Mouse (Mus musculus) adrenal gland, postnatal 36 days (tissue): ENCODE data around the gene Sptbn2. TPM values are rescaled to one million over a fixed set of nuclear protein-coding genes. Genes with fewer than 3 reads are reported as not detected.

ENCODE experiments used
- DNase-seq, 2 experiments: peaks; one replicate each; pipeline ENCODE4 v3.0.0; 2021; ENCODE audit warnings: mixed read lengths in 1 of 2
- long read RNA-seq, 2 experiments: library from polyadenylated mRNA; stranded (forward); transcript quantifications; one replicate each; pipeline ENCODE4 v2.0.0; 2021; ENCODE audit warnings: borderline sequencing depth in 2 of 2
- total RNA-seq, 2 experiments: library from RNA; stranded (reverse); gene quantifications; 2 replicates each; pipeline ENCODE4 v1.2.3; 2021

Gene Sptbn2
- total RNA-seq = under 1 TPM; 0.49 to 0.53 TPM
- long read RNA-seq, experiment 1, partial matches to known transcripts = 2 of 2 reads
- long read RNA-seq, experiment 1, other reads (novel, unspliced or antisense) = 0 of 2 reads
- long read RNA-seq, experiment 2 = 0 reads

DNA sequence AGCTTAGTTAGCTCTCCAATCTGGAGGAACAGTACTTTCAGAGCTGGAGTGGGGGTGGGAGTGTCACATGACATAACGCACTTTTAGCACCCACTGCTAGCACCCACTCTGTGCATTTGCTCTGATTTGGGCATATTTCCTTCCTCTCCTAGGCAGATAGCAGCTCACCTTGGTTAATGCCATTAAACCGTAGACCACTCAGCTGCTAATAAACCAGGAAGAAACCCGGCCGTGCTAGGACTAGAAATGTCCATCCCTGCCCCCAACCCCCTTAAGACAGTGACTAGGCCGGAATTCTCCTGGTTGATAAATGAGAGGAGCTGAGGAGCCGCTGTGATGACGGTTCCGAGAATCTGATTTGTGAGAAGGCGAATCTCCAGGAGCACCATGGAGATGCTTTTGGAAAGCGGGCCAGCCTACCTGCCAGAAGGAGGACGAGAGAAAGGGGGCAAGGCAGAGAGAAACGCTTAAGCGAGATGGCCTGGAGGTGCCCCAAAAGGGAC lies at the start of gene Sptbn2:
Gene Sptbn2 (plus strand): TSS at position 70 of the 503 bp plus-strand sequence.
- no peak for DNase-seq

DNA sequence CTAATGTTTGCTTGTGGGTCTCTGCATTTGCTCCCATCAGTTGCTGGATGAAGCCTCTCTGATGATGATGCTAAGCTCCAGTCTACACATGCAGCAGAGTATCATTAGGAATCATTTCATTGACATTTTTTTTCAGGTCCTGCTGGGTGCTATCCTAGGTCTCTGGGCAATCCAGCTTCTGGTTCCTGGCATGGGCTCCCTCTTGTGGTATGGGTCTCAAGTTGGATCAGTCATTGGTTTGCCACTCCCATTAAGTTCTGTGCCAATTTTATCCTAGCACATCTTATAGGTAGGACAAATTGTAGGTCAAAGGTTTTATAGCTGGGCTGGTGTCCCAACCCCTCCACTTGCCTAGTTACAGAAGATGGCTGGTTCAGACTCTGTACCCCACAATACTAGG lies 44.2 kb upstream of the Sptbn2 start:
- peak in 1 of 2 experiments; percentile 2 for DNase-seq

DNA sequence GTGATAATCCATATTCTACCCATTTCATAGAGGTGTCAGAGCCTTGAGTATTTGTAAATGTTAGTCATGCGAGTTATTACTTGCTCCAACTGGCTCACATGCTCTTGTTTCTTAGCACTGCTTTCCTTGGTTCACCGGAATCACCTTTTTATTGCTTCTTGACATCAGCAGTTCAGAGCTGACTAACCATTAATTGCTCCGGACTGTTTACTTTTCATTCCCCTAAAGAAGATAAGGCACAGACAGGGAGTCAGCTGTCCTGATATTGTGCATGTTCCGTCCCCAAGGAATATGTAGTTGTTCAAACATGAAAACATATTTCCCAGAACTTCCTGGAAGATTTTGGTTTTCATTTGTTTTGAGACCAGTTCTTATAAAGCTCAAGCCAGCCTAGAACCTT lies 40.2 kb upstream of the Sptbn2 start:
- DNase-seq = no peak

DNA sequence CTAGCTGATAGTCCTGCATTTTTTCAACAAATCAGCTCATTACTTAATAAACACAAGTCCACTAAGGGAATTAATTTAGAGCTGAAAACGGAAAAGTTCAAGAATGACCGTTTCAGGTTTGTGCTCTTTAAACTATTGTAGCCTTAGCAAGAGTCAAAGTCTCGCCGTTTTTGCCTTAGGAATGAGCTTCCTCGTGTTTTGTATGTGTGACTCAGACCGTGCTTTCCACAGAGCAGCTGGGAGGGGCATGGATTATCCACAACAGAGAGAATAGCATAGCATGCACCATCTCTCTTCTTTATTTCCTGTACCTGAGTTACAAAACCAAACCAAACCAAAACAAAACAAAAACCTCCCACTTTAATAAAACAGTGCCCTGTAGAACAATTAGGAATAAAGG lies 38.6 kb upstream of the Sptbn2 start:
- DNase-seq = peak; percentile 9 to 18

DNA sequence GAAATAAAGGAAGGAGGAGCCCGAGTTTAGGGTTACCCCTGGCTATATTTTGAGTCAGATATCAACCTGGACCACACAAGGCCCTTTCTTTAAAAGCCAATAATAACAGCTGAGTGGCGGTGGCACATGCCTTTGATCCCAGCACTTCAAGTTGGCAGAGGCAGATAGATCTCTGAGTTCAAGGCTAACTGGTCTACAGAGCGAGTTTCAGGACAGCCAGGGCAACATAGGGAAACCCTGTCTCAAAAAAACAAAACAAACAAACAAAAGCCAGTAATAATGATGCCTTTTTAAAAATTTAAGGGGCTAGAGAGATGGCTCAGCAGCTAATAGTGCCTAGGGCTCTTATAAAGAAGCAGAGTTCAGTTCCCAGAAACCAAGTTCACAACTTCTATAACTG lies 16.6 kb upstream of the Sptbn2 start:
- no peak for DNase-seq

DNA sequence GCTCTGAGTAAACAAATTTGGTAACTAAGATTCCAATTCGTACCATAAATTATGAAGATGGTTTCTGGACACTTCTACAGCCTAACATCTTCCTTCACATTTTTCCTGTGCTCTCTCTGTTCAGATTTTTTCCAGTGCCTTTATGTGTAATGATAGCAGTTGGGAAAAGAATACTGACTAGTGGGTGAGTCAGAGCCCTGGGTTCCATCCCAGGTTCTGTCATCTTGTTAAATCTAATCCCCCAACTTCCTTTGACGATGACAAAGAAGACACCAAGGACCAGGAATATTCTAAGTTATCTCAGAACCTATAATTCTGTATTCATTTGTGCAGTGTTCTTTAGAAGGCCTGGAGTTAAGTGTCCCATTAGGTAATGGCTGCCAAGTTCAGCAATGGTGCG lies 13.8 kb upstream of the Sptbn2 start:
- DNase-seq = no peak

DNA sequence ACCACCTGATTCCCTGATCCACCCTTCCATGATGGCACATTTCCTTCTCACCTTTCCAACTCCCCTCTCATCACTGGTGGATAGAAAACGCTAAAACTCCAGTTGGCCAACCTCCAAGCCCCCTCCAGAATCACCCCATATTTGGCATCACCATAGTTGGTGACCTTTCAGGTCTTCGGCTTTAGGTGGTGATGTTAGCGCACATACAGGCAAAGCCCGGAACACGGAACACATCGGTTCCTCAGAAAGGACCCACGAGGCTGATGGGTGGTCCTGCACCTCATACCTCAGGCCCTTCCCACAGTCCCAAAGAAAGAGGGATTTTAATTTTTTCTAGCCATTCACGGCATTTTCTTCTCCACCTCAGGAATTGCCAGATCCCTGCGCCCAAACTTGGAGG lies 13.2 kb upstream of the Sptbn2 start:
- DNase-seq = no peak

DNA sequence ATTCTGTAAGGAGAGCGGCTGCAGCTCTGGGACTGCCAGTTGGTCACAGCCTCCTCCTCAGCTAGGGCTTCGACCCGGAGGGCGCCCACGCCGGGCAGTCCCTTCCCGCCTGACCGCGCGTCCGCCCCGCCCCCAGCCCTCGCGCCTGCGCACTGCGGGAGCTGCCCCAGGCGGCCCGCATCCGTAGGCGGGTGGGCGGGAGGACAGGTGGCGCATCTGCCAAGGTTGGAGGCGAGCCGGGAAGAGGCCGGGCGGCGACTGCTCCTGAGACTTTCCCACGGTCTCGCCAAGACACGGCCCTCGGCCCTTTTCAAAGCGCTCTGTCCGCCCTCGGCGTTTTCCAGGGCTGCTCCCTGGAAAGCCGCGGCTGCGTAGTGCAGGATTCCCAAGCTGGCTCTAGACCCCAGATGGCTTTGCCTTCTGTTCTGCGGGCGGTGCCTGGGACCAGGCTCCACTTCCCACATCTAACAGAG lies 12.7 kb upstream of the Sptbn2 start, which contains the start of gene Gm960:
Gene Gm960 (minus strand): TSS at position 464 of the 473 bp plus-strand sequence.
- peak; percentile 84 to 89 for DNase-seq

DNA sequence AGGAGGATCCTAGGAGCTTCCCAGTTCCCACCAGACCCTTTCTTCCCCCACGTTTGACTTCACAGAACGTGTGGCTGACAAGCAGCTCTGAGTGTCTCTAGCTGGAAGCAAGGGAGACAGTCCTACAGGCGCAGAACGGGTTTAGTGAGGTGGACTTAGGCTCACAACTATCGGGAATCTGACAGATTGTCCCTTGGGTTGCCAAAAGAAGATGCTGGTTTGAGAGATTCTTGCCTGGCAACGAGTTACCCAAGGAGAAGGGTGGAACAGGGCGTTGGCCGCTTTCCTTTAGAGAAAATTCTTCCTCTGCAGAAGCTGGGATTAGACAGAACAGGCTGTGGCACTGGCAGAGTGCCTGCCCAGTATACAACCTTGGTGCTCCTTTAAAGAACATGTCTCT lies 12.1 kb upstream of the Sptbn2 start:
- no peak for DNase-seq

DNA sequence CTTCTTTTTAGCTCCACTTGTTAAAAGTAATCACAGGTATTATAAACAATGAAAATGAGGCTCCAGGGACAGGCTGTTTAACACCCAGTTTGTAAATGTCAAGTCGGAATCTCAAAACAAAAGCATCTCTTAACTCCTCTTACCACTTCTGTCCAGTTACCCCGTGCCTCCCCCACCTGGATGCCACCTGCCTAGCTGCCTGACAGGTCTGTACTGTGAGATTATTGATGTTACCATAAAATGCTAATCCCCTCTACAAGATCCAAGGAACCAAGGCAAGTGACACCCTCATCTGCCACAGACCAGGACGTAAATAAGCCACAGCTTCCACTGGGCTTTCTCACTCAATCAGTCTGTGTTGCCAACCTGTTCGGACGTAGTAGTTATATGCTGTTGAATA lies 11.1 kb upstream of the Sptbn2 start:
- no peak for DNase-seq

DNA sequence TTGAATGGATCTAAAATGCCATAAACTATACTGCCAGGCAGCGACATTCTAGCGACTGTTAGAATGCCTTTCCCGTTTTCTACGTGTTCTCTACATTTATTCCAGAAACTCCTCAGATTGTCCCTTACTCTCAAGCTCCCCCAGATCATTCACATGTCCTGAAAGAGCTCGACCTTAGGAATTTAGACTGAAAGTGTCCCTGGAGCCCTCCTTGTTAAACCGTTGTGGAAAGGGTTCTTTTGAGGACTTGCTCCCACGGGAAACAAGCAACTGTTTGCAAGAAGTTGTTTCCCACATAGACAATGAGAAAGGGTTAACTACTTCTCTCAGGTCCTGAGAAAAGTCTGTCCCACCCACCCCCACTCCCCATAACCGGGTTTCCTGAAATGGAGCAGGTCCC lies 10.3 kb upstream of the Sptbn2 start:
- DNase-seq = no peak

DNA sequence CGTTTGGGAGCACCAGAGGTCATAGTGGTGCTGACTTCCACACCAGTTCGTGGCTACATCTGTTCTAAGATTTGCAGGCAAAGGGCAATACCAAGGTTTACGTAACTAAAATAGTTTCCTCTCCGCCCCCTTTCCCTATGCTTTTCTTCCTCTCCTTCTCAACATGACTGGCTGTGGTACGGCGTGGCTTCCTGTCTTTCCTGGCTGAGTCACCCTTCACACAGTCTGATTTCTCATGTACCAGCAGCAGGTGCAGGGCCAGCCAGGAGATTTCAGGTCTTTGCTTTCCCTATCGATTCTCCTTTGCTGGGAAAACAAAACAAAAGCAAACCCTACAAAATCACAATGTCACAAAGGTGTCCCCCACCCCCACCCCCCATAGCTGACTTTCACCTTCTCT lies 9.7 kb upstream of the Sptbn2 start:
- no peak for DNase-seq

DNA sequence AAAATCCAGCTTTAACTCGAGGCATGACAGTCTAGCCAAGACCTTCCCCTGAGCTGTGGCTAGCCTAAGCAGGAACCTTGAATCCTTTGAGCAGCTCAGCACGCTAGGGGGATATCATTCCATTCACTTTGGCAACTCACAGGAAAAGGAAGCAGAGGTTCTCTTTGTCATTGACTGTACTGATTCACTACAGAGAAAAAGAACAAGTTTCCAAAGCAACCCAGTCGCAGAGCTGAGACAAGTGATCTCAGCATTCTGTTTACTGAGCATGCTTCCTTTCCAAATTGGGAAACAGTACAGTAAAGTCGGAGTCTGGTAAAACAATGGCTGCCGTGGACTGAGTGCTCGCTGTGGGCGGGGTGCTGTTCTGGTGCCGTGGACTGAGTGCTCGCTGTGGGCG lies 2.2 kb upstream of the Sptbn2 start:
- DNase-seq = no peak

DNA sequence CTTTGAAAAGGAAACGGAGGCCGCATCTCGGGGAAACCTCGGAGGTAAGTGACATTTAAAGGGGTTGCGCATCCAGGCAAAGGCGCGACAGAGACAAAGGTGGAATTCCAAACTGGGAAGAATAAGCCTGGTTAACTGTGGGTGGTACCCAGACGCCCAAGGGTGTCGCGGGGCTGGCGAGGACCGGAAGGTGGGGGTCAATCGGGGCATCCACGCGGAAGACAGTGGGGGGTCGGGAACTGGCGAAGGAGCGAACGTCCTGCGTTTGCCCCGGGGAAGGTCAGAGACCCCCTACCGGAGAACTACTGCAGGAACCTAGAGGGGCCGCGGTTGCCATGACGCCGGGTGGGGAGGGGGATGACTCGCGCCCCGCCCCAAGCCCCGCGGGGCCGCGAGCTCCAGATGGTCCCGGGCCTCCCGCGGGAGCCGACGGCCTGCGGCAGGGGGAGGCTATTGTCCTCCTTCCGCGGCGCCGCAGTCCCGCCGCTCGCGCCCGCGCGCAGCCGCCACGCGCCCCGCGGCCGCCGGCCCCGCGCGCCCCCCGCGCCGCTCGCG lies 711 bp downstream of the Sptbn2 start:
- DNase-seq = no peak

DNA sequence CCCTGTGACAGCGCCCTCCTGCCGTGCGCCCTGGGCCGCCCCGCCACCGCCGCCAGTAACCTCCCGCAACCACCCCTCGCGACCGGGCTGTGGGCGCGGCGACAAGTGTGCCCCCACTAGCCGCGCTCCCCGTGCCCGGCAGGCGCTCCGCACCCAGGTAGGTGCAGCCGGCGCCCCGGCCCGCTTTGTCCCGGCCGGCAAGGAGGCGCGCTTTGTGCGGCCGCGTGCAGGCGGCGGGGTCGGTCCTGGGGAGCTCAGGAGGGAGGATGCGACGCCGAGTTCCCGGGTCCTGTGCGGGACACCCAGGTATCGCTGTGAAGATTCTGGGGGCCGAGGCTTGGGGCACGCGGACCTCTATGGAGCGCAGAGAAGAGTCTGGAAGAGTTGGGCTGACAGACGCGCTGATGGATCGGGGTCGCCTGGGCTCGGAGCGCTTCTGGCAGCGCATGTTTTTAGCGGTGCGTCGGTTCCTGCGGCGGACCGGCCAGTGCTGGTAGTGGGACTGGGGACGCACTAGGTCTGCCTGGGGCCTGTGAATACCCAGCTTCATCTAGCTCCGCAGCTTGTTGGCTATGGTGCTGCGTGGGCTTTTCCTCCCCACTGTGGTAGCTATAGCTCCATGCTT lies 1.3 kb downstream of the Sptbn2 start:
- no peak for DNase-seq

DNA sequence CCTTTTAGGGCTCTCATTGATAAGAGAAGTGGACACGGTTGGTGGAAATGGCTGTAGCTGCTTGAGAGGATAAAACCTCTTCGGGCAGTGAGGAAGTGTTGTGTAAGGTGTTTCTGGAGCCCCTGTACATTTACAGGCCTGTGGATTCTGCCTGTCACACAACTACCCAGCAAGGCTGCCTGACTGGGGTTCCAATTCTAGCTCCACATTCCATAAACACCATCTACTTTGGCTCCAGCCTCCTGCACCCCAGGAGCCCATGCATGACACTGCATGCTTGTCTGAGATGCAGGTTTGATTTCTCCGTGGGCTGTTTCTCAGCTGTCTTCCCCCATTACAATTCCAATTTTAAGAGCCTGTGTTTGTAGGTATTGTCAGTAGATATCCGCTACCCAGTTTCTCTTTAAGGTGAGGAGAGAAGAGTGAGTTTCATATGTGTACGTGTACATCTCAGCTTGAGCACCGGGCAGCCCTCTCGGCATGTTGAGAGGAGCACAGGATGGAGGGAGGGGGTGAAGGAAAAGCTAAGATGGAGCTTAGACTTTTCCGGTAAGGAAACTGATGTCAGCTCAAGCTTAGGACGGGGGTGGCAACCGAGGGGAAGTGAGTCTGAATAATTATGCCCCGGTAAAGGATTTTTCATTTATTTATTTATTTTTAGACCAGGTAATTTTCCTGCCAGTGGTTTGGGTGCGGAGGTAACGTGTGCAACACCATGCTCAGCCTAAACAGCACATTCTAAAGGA lies 2.0 kb downstream of the Sptbn2 start:
- no peak for DNase-seq

DNA sequence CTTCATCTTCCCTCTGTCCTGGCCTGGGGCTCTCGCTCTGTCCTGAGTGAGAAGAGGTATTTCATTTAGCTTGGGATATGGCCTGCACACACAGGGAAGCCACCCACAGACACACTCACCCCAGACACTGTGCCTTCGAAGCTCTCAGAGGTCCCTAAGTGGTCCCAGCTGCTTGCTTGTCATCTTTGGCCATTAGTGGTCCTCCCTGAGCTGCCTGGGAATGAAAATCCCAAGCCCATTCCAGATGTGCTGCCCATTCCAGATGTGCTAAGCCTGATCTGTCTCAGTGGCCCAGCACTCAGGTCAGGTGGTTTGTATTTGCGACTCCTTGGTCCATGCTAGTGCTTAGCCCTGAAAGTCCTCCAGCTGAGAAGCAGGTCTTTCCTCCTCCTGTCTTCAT lies 2.9 kb downstream of the Sptbn2 start:
- DNase-seq = no peak

DNA sequence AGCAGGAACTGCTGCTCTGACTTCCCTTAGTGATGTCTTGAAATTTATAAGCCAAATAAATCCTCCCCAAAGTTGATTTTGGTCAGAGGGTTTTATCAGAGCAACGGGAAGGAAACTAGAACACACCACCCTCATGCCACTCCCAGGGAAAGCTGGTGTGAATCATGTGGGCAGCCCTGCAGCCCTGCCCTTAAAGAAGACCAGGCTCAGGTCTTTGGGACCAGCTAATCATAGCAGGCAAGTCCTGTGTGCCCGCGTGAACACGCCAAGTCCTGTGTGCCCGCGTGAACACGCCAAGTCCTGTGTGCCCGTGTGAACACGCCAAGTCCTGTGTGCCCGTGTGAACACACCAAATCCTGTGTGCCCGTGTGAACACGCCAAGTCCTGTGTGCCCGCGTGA lies 5.8 kb downstream of the Sptbn2 start:
- DNase-seq = no peak

DNA sequence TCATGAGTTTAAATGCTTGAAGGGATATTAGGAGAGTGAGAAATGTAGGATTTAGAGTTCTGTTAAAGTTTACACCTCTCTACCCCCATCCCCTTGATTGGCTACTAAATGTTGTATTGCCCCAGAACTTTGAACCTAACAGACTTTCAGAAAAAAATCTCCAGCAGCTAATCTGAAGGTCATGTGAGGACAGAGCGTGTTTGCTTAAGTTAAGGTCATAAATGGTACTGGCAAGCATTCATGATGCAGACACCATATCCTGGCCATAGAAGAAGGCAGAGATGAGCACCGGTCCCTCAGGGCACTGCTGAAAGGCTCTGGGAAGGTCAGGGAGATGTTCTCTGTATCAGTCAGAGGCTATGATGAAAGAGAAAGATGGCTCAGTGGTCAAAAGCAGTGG lies 6.3 kb downstream of the Sptbn2 start:
- DNase-seq = no peak

DNA sequence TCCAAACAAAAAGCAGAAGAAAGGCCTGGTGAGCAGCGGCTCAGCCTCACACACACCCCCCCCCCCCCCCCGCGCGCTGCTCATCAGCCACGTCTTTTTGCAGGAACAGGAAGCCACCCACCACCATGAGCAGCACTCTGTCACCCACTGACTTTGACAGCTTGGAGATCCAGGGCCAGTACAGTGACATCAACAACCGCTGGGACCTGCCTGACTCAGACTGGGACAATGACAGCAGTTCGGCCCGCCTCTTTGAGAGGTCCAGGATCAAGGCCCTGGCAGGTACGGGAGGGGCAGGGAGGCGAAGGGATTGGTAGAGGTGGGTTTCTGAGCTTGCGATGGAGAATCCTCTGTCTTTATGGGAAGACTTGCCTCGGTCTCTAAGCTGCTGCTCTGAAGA lies 7.7 kb downstream of the Sptbn2 start:
- no peak for DNase-seq

DNA sequence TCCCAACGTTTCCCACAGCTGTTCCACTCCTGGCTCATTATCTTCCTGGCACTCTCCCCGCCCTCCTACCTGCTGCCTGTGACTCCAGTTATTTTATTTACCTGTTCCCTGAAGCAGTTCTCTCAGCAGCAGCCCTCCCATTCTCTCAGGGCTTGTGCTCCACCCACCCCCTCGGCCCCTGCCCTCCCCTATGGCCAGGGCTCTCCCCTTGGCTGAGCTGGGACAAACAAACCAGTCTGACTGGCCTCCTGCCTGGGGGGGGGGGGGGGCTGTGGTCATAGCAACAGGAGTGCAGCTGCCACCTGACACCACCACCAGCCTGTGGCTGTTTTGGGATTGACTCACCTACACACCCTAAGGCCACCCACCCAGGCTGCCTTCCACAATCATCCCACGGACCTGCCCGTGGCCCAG lies 8.4 kb downstream of the Sptbn2 start:
- no peak for DNase-seq

DNA sequence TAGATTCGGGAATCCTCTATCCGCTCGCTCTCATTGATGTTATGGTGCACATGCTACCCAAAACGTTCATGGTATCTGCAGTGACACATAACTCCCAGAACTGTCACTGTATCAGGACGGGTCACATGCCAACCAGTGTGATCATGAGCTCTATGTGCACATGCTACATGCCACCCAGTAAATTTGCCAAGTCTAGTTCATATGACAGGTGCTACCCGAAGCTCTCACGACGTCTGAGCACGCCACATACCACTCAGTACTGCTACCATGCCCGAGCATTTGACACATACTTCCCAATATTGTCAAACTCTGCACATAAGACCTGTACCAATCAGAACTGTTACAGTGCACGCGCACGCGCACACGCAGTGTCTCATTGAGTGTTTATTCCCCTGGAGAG lies 9.1 kb downstream of the Sptbn2 start:
- no peak for DNase-seq

DNA sequence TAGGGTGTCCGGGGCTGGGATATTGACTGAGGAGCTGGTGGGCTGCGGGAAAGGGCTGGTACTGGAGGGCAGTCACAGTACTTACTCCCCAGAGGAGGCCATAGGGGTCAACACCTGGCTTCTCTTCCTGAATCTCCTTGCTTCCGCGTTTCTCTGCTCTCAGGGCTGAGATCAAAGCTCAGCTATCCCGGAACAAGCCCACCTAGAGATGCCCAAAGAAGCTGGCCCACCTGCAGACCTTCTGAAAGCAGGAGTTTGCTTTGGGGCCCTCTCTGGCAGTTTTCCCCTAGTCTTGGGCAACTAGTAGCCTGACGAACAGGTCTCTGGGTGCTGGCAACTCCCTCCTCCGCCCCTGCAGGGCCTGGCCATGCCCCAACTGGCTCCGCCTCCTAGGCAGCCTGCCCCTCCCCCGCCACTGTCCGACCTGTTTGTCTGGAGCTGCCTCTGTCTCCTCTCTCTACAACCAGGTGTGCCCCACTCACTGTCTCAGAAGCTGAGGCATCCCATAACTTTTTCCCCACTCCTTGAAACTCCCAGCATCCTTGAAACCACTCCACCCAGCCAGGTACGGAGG lies 9.8 kb downstream of the Sptbn2 start:
- peak in 1 of 2 experiments; percentile 62 for DNase-seq
